Mouse (Mus musculus): ENCODE measurements at regions not wholly inside any gene's neighbourhood (a gene's known extent, or its start where the extent isn't known, plus 50 kb on each side); places are given as distances from the start of the nearest gene placed in this dataset.

DNA sequence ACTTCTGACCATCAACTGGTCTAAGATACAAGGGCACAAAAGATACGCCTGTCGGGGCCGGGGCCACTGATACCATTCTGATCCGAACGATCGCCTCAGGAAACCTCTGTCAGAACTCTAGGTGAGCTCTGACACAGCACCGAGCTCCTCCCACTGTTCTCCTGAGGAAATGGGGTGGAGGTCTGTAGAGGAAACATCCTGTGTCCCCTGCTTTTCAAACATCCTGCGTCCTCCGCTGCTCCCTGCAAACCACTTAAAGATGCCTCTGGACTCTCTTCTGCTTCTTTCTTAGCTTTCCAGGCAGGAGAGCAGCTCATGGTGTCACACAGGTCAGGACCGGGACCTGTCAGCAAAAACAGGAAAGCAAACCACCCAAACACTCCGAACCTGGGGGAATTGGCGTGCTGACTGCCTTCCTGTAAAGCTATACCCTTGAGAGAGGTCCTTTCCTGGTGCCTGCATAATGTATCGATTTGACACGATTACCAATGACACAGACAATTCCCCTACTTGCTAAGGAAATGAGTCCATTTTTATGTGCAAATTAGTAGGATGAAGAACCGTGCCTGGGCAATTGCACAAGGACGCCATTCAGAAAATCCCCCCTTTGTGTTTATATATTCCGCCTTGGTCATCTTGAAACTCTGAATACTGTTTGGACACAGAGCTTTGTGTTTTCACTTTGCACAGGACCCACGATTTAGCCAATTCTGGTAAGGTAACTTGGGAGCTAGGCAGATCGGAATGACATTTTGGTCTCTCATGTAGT lies 58.4 kb upstream of the Kcnj15 start:
- TF ChIP-seq EP300 (IDR thresholded peaks at IDR 0.05; ENCODE audit: low read depth) (no peak), CTCF (IDR thresholded peaks at IDR 0.05; ENCODE audit: low read depth) (no peak)
- H3K4me3 ChIP-seq (ENCODE audit: low read depth, low read length) = no peak overlapping the region
- H3K36me3 ChIP-seq (replicated peaks; ENCODE audit: insufficient read depth, low read length) = no peaks in the 10 kb centered on the region
- no peak overlapping the region for H3K27ac ChIP-seq (ENCODE audit: low read depth)
- no peak for ATAC-seq
- 42% methylated on average over 19 of the region's 19 CpGs for WGBS (ENCODE audit: insufficient replicate concordance)
- H3K9ac ChIP-seq (replicated peaks) = no peak overlapping the region
- H3K4me2 ChIP-seq (ENCODE audit: low read depth, low read length) = no peak overlapping the region
- DNase-seq = no peak
- H3K9me3 ChIP-seq (ENCODE audit: low read length) = no peaks in the 10 kb centered on the region
- no peaks in the 10 kb centered on the region for H3K27me3 ChIP-seq (ENCODE audit: insufficient read depth, low read length)
- no peaks in the 10 kb centered on the region for H3K4me1 ChIP-seq (ENCODE audit: insufficient read depth)

DNA sequence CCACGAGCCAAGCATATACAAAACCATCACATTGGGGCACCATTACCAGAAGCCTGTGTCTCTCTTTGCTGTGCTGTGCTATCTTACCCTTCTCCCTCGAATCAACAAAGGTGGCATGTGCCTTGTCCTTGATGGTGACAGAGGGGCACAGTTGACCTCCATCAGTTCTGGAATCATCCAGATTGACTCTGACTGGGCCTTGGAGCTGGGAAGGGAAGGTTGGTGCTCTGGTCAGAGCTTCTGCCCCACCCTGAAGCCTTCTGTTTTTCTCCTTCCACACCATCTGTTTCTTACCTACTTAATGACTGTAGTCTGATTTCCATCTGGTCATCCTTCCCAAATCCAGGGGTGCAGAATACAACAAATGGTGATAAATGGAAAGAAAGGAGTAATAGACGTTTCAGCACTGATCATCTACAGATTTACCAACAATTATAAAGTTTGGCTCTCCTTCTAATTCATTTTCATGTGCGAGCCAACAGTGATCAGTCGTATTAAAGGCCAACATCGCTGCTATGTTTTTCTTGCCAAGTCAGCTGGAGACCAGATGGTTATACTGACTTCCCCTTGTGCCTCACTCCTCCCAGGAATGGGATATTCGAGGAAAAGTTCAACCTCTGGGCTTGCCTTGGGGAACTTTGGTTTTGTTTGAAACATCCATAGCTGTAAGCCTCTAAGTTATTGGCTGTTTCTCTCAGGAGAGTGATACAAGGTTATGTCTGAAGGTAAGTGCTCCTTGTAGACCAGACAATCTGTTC lies 55.1 kb upstream of the Kcnj15 start:
- H3K9ac ChIP-seq (replicated peaks) = no peak overlapping the region
- H3K4me1 ChIP-seq (ENCODE audit: insufficient read depth) = no peaks in the 10 kb centered on the region
- no peak overlapping the region for H3K4me2 ChIP-seq (ENCODE audit: low read depth, low read length)
- H3K4me3 ChIP-seq (ENCODE audit: low read depth, low read length) = no peak overlapping the region
- WGBS (ENCODE audit: insufficient replicate concordance) = 63% methylated on average over 7 of the region's 7 CpGs
- TF ChIP-seq CTCF (IDR thresholded peaks at IDR 0.05; ENCODE audit: low read depth) (no peak), EP300 (IDR thresholded peaks at IDR 0.05; ENCODE audit: low read depth) (no peak)
- H3K9me3 ChIP-seq (ENCODE audit: low read length) = no peaks in the 10 kb centered on the region
- H3K27ac ChIP-seq (ENCODE audit: low read depth) = no peak overlapping the region
- DNase-seq = no peak
- no peaks in the 10 kb centered on the region for H3K36me3 ChIP-seq (replicated peaks; ENCODE audit: insufficient read depth, low read length)
- ATAC-seq = no peak
- no peaks in the 10 kb centered on the region for H3K27me3 ChIP-seq (ENCODE audit: insufficient read depth, low read length)

DNA sequence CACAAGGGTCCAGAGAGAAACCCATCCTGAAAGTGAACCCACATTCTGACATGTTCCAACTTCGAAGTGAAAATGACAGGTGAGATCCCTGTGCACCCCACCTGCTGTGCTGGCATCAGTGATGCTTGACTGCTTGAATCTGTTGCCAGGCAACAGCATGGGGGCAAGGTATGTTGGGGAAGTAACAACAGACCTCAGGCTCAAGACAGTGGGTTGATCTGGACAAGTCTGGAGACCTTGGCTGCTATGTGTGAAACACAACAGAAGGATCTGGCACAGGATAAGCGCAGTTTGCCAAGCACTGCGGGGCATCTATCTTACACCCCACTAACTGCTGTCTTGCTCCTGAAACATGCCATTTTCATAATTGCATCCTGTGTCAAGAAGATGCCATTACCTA lies 54.3 kb upstream of the Kcnj15 start:
- H3K9me3 ChIP-seq (ENCODE audit: low read length) = no peaks in the 10 kb centered on the region
- no peak for TF ChIP-seq EP300 (IDR thresholded peaks at IDR 0.05; ENCODE audit: low read depth)
- TF ChIP-seq CTCF (IDR thresholded peaks at IDR 0.05; ENCODE audit: low read depth) = no peak
- H3K4me1 ChIP-seq (ENCODE audit: insufficient read depth) = no peaks in the 10 kb centered on the region
- 80% methylated on average over 3 of the region's 3 CpGs for WGBS (ENCODE audit: insufficient replicate concordance)
- ATAC-seq = no peak
- H3K27ac ChIP-seq (ENCODE audit: low read depth) = no peak overlapping the region
- H3K27me3 ChIP-seq (ENCODE audit: insufficient read depth, low read length) = no peaks in the 10 kb centered on the region
- H3K4me3 ChIP-seq (ENCODE audit: low read depth, low read length) = no peak overlapping the region
- H3K4me2 ChIP-seq (ENCODE audit: low read depth, low read length) = no peak overlapping the region
- no peak overlapping the region for H3K9ac ChIP-seq (replicated peaks)
- H3K36me3 ChIP-seq (replicated peaks; ENCODE audit: insufficient read depth, low read length) = no peaks in the 10 kb centered on the region
- no peak for DNase-seq

- ATAC-seq (no peak), DNase-seq (no peak)
- no peak overlapping the region for H3K9ac ChIP-seq (replicated peaks)
- H3K27ac ChIP-seq (ENCODE audit: low read depth) = no peak overlapping the region
- H3K27me3 ChIP-seq (ENCODE audit: insufficient read depth, low read length) = no peaks in the 10 kb centered on the region
- H3K4me1 ChIP-seq (ENCODE audit: insufficient read depth) = no peaks in the 10 kb centered on the region
- 74% methylated on average over 3 of the region's 3 CpGs for WGBS (ENCODE audit: insufficient replicate concordance)
- H3K4me3 ChIP-seq (ENCODE audit: low read depth, low read length) = no peak overlapping the region
- no peak overlapping the region for H3K4me2 ChIP-seq (ENCODE audit: low read depth, low read length)
- TF ChIP-seq CTCF (IDR thresholded peaks at IDR 0.05; ENCODE audit: low read depth) = no peak
- TF ChIP-seq EP300 (IDR thresholded peaks at IDR 0.05; ENCODE audit: low read depth) = no peak
- no peaks in the 10 kb centered on the region for H3K36me3 ChIP-seq (replicated peaks; ENCODE audit: insufficient read depth, low read length)
- no peaks in the 10 kb centered on the region for H3K9me3 ChIP-seq (ENCODE audit: low read length)
These were observed 53.6 kb upstream of the Kcnj15 start for GRCm38 (mm10) chr16:95203790-95204189.

GRCm38 (mm10) chr16:95204507-95204906 lies 52.9 kb upstream of the Kcnj15 start:
- no peak overlapping the region for H3K27ac ChIP-seq (ENCODE audit: low read depth)
- no peaks in the 10 kb centered on the region for H3K4me1 ChIP-seq (ENCODE audit: insufficient read depth)
- H3K36me3 ChIP-seq (replicated peaks; ENCODE audit: insufficient read depth, low read length) = no peaks in the 10 kb centered on the region
- no peak for DNase-seq
- no peak overlapping the region for H3K4me3 ChIP-seq (ENCODE audit: low read depth, low read length)
- H3K4me2 ChIP-seq (ENCODE audit: low read depth, low read length) = no peak overlapping the region
- no peak for ATAC-seq
- TF ChIP-seq EP300 (IDR thresholded peaks at IDR 0.05; ENCODE audit: low read depth) (no peak), CTCF (IDR thresholded peaks at IDR 0.05; ENCODE audit: low read depth) (no peak)
- no peak overlapping the region for H3K9ac ChIP-seq (replicated peaks)
- no peaks in the 10 kb centered on the region for H3K27me3 ChIP-seq (ENCODE audit: insufficient read depth, low read length)
- no peaks in the 10 kb centered on the region for H3K9me3 ChIP-seq (ENCODE audit: low read length)
- 84% methylated on average over 6 of the region's 6 CpGs for WGBS (ENCODE audit: insufficient replicate concordance)

- Histone ChIP-seq H3K9me3 (ENCODE audit: low read length) (no peaks in the 10 kb centered on the region), H3K27ac (ENCODE audit: low read depth) (no peak overlapping the region), H3K4me1 (ENCODE audit: insufficient read depth) (no peaks in the 10 kb centered on the region), H3K9ac (replicated peaks) (no peak overlapping the region), H3K36me3 (replicated peaks; ENCODE audit: insufficient read depth, low read length) (no peaks in the 10 kb centered on the region), H3K4me3 (ENCODE audit: low read depth, low read length) (no peak overlapping the region), H3K27me3 (ENCODE audit: insufficient read depth, low read length) (no peaks in the 10 kb centered on the region), H3K4me2 (ENCODE audit: low read depth, low read length) (no peak overlapping the region)
- DNase-seq (no peak), ATAC-seq (no peak)
- TF ChIP-seq CTCF (IDR thresholded peaks at IDR 0.05; ENCODE audit: low read depth) = no peak
- no peak for TF ChIP-seq EP300 (IDR thresholded peaks at IDR 0.05; ENCODE audit: low read depth)
- WGBS (ENCODE audit: insufficient replicate concordance) = 76% methylated on average over 5 of the region's 5 CpGs
These were observed 50.9 kb upstream of the Kcnj15 start for GRCm38 (mm10) chr16:95206445-95206844.
